Mouse (Mus musculus): ENCODE results near the gene Bbx.

Bbx gene

DNA sequence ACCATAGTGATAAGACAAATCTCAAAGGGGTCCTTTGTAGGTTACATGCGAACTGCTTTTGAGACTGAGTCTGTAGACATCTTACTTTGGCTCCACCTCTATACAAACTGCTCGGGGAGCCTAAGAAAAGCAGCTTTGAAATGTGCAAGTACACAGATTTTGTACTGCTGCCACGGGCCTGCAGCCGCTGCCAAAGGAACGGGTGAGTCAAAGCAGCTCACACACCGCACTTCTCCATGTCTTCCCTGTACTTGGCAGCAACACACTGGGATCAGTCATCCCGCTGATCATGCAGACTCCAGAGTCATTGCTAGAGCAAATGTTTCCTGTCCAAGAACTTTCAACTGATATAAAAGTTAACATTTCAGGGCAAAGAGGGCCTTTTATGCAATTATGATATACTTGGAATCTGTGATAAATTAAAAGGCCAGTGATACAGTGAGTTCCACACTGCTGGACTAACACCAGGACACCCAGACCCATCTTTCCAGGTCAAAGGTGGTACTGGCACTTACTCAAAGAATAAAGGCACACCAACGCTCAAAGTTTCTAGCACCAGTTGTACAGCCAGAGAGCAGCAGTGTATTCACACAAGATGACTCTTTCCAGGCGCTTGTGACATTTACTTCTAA is 122.7 kb downstream of the Bbx start:
- DNase-seq: peak; percentile 59

DNA sequence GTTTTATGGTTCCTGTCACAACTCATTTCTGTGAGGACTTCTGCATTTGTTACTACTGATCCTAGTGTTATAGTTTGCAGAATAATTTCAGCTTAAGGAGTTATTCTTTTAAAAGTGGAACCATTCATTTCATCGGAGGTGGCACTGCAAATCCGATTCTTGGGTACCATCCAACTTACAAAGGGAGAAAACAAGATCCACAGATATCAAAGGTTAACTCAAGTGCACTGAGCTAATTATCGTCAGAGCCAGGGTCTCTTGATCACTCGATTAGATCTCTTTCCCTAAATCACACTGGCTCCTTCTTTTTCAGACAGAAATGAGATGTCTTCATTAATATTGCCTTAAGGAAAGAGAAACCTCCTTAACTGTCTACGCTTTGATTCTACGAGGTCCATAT is 123.9 kb downstream of the Bbx start:
- DNase-seq: no peak

DNA sequence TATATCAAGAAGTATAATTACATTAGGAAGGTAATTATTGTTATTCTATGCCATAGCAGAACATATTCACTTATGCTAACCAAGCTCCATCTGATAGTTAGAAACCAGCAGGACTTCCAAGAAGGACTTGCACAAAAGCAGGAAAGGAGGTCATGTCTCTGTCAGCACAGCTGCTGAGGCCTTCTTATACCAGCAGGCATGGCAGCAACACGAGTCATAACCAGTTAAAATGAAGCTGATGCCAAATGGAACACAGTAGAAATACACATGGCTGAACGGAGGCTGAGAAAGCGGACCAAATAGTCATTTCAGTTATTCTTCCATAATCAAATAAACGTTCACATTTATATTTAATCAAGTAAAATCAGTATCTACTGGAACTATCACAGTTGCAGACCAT is 125.0 kb downstream of the Bbx start:
- no peak for DNase-seq

DNA sequence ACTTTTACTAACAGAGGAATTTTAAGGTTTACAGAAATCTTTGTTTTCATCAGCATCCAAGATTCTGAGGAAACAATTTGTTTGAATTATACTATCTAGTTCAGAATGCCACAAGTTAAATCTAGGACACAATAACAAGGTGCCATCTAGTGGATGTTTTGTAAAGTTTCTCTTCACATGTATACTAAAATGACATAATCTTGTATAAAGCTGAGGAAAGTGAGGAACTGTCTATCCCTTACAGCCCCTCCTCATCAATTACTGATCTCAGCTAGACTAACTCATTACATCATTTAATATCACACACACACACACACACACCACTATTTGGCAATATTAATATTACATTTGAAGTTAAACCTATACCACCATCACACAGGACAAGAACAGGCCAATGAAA is 125.5 kb downstream of the Bbx start:
- no peak for DNase-seq

DNA sequence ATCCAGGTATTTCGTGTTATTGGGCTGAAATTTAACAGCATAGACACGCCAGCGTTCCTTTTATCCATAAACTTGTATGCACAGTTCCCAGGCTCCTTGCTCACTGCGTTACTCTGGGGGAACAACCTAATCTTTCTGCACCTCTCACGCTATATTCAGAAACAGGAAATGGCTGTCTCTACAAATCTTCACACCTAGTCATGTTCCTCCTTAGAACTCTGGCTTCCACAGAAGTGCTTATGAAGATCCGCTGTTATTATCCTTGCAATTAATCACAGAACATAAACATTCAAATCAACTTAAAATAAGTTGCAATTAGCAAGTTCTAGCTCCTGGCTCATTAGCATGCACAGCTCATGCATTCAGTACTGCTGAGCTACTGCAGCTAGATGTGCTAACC is 127.0 kb downstream of the Bbx start:
- no peak for DNase-seq

DNA sequence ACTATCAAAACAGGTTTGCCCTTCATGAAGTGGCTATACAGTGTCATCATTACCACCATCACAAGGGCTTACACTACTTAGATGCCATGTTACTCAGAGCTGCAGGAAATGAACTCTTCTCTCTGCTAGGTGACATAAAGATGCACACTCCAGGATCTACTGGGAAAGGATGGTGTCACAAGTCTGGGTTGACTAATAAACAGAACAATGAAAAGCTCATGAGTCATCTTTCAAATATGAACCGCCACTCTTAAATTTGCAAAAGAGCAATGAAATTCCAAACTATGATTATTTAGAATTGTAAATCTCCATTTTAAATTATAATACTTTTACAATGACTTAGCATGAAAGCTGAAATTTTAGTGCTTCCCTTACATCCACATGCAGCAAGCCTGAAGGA is 129.6 kb downstream of the Bbx start:
- DNase-seq: no peak

DNA sequence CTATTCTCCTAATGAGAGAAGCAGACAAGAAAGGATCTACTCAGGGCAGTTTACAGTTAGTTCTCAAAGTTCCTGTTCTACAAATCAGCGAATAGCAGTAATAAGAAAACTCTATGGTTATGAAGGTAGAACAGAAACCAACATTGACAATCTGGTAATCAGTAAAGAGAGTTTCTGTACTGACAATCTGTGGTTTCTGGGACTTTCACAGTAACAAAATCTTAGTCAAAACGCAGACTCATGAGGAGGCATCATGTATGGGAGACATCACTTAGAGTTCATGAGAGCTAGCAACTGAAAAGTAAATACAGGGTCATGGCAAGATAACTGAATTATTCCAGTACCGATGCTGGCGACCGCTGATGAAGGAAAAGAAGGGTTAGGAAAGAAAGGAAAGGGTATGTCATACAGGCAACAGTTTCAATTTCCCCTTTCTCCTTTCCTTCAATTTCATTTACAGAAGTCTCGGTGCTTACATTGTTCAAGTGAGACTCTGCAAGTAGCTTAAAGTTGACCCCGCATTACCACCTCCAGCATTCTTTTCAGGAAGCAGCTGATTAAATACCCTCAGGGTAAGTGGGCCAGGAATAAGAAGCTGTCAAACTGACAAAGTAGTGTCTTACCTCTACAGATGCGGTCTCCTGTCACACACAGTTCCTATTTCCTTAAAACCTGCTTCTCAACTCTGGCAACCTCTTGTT is 133.3 kb downstream of the Bbx start:
- DNase-seq: no peak

DNA sequence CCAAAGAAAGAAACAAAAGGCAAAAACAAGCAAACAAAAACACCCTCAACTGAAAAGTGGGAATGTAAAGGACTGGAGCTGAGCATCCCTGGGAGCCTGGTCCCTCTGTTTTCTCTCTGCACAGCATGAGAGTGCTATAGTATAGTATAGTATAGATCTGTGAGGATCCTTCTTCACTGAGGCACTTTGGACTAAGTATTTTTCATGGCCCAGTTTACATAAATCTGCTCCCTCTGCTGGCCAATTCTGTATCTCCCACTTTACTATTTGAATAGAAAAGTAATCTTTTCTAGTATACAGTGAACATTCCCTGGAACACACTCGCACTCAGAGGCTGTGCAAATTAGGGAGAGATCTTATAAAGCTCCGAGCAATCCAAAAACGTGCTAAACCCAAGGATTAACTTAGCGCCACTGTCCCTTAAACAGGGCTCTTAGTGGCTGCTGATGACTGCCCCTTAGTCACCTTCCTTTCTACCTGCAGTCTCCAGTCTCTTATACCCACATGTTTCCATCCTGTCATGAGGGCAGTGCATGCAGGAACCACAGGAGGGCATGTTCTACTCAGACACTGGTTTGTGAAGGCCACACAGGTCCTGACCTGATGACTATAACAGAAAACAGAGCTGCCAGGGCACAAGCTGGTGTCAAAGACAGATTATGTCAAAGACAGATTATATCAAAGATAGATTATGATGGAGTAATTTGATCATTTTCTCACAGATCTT is 138.5 kb downstream of the Bbx start:
- no peak for DNase-seq

DNA sequence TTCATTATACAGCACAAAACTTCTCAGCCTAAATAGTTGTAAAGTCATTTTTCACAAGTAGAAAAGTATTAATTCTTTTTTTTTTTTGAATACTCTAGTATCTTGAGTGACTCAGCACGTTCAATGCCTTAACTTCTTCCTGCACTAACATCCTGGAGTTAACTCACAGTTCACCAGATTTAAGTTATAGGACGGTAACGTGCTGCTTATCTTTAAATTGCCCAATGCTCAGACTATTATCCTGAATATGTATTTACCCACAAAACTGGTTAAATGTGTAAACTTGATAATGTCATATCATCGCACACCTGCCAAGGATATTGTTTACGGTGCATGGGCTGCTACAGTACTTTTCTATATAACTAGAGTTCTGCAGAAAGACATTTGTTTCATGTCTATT is 139.4 kb downstream of the Bbx start:
- no peak for DNase-seq

DNA sequence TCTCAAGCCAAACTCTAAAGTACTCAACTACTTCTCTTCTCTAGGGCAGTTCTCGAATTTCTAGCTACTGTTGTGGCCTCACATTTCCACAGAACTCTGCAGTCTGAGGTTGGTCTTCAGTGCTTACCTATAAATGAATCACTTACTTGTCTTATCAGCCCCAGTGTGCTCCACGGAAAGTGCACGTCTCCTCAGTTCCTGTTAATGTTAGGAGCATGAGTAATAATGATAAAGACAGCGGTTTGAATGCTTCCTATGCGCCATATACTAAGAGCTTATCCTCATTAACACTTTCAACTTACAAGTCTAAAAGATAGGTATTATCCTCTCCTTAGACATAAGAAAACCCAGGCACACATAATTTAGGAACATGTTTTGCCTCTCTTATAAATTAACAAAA is 142.4 kb downstream of the Bbx start:
- DNase-seq: no peak

DNA sequence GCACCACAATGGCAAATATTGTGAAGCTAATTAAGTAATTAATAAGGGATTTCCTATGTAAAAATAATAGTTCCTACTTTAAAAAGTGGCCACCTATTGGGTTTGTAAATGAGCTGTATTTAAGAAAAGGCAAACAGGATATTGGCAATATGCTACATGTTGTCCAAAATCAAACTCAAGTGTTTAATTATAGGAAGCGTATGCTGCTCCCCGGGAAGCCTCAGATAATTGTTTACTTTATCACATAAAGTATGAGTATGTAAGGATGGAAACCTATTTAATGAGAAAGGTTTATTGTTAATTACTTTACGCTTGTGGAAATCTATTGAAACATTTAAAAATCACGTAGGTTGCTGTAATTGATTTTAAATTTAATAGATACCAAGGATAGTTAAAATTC is 159.4 kb downstream of the Bbx start:
- no peak for DNase-seq

DNA sequence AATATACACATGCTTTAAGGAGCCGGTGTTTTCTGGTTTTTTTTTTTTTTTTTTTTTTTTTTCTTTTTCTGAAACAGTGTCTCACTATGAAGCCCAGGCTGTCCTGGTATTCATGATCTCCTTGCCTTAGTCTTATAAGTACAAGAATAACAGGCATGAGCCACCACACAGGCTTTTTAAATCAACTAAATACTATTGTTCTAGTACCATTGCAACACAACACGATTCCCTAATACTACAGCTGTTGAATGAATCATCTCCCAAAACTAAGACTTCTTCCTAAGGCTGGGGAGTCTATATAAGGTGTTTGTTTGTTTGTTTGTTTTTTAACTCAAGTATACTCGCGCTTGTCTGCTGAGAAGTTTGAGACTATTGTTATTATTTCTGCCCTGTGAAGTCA is 169.5 kb downstream of the Bbx start:
- DNase-seq: no peak

DNA sequence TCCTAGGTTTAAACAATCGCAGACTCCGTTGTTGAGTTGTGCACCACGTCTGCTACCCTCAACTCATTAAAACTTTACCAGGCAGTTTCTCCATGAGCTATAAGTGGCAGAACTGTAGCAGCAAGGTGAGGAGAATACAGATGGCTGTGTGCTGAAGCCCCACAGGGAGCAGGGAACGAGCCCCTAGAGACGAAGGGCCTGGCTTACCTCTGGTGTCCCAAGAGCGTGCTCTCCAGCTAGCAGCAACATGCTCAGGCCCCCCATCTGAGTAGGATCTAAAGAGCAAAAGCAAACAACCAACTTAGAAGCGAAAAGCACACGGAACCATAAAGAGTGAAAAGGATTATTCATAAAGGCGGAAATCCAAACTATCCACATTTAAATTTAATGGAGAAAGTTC is 170.0 kb downstream of the Bbx start:
- no peak for DNase-seq

DNA sequence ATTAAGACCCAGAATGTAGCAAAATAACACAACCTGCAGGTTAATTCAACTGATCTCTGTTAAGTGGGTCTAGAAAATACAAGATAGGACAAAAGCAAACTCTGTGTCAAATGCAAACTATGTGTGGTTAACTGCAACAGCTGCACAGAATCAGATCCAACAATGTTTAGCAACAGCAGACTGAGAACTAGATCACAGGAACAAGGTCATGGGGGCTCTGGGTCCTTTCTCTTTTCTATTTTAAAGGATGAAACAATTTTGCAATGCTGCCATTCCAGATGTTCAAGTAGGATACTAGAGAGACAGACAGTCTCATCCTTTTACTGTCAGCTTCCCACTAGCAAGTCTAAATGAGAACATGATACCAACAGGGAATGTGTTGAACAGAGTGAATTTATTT is 170.4 kb downstream of the Bbx start:
- no peak for DNase-seq

DNA sequence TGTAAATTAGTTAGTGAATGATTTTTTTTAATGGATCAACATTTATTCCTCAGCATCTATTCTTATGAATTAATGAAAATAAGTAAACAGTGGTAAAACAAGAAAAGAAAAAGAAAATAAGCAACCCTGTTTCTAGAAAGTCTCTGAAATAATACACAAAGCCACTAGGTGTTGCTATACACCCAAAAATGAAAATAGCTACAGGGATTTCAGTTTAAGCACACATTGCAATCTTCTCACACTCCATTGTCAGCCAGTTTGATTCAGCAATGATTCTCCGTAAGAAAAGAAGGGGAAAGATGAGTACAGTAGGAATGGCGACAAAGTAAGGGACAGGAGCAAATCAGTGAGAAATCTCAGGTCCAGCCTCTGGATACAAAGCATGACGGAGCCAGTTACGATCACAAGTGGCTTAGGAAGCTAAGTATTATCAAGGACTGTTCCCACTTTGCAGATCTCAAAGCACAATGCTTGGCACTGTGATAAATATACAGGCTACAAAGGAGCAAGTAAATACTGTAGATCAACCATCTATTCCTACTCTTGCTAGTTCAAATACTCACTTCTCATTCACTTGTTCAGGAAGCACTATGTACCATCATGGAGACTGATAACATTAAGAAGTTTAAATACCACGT is 177.5 kb downstream of the Bbx start:
- DNase-seq: no peak

DNA sequence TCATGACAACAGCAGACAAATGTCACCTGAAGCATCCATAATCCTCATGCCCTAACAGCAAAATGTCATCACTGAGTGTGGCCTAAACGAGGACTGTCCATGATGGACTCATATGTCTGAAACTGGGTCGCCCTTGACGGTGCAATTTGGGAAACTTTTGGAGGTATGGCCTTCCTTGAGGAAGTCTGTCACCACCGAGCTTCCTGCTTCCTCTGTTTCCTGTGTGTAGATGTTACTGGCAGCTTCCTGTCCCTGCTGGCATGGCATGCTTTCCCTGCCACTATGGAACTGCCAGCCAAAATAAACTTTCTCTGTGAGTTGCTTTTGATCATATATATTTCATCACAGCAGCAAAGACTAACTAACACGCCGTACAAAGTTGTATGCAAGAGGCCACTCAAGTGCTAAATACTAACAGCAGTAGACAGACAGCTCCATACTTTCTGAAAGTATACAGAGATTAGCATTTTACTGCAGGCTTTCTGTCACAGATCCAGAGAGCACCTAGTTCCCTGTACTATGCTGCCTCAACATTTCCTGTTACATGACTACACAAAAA is 180.7 kb downstream of the Bbx start:
- no peak for DNase-seq

DNA sequence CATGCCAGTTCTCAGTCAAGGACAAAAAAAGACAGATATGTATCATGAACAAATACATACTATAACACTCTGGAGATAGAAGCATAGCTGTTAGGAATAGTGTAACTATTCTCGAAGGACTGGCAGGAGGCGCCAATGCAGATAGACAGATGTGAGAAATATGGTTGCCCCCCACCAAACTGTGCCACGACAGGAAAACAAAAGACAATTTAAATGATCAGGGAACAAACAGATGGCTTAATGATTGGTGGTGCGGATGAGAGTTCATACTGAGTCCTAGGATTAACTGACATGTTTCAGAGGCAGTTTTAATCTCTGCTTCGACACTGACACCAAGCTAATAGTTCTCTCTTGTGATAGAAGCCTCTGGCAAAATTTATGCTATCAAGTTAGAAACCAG is 181.7 kb downstream of the Bbx start:
- no peak for DNase-seq

DNA sequence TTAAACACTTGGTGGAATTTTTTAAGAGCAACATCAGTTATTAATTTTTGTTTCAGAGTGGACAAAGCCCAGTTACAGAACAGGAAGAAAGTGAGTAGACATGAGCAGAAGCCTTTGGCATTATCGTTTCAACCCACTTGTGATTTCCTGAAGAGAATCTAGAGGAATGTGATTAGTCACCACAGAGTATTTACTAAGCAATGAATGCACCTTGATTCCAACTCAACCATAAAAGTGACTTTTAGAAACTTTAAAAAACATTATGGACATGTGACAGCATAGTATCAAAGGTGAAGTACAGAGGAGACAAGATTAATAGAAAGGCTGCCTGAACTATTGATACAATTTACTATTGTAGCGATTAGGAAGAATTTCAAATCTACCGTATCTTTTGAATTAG is 183.2 kb downstream of the Bbx start:
- no peak for DNase-seq

DNA sequence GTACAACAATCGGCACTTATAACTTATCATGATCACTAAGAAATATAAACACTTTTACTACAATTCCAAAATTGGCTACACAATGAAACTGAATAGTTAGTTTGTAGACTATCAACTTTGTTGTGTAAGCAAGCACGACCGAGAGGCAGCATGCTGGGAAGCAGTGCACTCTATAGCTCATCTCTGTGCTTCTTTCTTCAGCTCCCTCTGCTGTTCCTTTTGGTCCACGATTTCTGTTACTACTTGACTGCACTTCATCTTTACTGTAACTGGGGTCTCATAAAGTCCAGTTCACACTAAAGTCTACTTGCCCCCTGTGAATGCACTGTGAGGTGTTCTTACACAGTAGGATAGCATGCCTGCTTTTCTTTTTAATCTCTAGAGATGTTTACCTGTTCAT is 189.7 kb downstream of the Bbx start:
- DNase-seq: no peak

DNA sequence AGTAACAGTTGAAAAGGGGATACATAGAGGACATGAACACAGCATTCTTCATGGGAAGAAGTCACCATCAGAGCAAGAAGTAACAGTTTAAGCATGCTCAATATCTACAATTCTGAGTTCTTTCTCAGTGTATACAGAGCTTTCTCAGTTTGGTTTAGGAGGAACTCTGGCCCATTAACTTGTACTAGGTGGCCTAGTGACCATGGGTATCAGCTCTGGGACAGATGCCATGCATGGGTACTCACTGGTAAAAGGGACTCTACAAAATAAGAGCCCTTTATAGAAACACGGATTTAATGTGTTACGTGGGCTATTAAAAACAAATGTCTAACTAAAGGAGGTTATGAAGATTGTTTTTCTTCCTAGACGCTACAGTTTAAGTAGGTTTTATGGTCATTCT is 190.6 kb downstream of the Bbx start:
- no peak for DNase-seq

DNA sequence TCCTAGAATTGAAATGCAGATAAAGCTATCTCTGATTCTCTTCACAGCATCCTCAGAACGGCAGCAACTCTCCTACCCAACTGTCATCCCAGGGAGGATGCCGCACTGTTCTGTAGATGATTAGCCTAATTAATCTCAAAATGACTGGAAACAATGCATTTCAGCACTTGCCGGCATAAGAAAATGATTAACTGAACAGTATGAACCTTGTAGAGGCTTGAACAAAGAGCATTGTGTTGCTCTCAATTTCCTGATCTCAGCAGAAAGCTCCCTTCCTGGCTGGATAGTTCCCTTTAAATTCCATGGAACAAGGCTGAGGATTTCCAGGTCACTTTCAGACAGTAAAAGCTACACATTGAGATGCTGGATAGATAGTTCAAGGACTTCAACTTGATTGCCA is 197.0 kb downstream of the Bbx start:
- DNase-seq: no peak

DNA sequence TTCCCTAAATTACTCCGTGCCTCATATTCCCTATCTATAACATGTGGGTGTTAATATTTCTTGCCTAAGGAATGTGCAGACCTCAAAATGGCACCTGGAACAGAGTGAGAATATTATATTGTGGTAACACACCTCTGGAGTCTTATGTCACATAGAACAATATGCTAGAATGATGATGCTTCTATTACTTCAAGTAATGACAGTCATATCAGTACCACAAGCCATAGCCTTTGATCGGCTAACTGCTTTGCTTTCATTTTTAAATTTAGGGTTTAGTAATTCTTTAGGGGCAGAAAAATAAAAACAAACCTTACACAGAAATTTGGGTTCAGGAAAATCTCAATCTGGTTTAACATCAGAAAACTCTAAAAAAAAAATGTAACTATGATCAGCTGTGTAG is 201.6 kb downstream of the Bbx start:
- no peak for DNase-seq

DNA sequence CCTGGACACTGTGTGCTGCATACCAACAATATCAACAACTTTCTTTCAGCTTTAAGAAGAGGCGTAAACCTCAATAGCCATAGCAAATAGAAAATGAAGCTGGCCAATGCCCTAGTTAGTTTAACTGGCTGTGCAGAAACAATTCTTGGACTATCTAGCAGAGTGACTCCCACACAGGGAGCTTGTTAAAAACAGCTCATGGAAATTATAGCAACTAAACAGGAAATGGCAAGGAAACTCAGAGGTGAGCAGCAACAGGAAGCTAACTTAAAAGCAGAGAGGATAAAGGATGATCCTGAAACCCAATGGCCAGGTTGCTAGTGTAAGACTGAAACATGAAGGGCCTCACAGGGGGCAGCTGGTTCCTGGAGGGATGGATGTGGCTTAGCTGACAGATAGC is 203.4 kb downstream of the Bbx start:
- DNase-seq: no peak

DNA sequence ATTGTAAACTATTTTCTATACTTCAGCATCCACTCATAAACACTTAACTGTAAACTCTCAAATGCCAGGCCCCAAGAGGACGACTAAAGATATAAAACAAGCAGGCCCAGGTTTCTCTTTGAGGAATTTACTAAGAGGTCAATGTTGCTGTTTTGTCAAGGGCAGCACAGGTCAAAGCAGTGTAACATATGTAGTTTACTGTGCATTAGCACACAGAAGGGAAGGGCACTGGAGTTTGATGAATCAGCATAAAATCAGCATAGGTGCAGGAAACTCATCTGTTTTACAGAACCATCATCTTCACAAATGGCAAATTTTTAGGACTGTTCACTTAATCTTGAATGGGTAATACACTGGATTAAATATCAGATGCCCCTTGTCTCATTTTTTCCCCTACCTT is 205.9 kb downstream of the Bbx start:
- DNase-seq: no peak
